Mouse (Mus musculus) small intestine, adult 2 months (tissue): ENCODE measurements at regions not wholly inside any gene's neighbourhood (a gene's known extent, or its start where the extent isn't known, plus 50 kb on each side); places are given as distances from the start of the nearest gene placed in this dataset.

ENCODE experiments used
- CTCF ChIP-seq: fragments of 200-500 bp; IDR thresholded peaks from 2 replicates; pipeline ENCODE4 v1.5.1; 2012; ENCODE audit warnings: low read depth, mild to moderate bottlenecking, control low read depth, inconsistent platforms, low read length, moderate library complexity, mixed read lengths; ENCODE audit not compliant: insufficient replicate concordance, insufficient read length; ENCODE audit errors: extremely low read depth
- POLR2A ChIP-seq: fragments of 200-500 bp; IDR thresholded peaks from 2 replicates; pipeline ENCODE4 v1.6.1; 2012; ENCODE audit warnings: low read depth, mild to moderate bottlenecking, control low read depth, inconsistent platforms, low read length, moderate library complexity

DNA sequence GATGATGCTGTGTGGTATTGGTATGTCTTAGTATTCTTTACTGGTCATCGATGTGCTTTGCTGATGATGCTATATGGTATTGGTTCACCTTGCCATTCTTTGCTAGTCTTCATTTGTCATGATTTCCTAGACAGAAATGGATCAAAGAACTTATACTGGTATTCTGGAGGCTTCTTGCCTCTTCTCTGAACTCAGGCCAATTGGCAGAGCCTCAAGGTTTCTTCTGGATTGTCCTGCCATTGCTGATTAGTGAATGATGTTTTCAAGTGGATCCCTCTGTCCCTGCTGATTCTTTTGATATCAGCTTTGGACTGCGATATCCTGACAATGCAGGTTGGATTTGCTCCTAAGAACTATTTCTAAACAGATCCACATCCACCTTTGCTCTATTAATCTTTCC, 179.1 kb upstream of the Tas2r119 start:
- TF ChIP-seq CTCF (no peak), POLR2A (no peak)
